Mouse (Mus musculus): ENCODE measurements at regions not wholly inside any gene's neighbourhood (a gene's known extent, or its start where the extent isn't known, plus 50 kb on each side); places are given as distances from the start of the nearest gene placed in this dataset.

- DNase-seq (ENCODE audit: extremely low spot score, low spot score), result no peak
These were observed 88.4 kb upstream of the Plxnc1 start for GRCm38 (mm10) chr10:95032760-95033716.

GRCm38 (mm10) chr10:95031371-95031770 lies 86.7 kb upstream of the Plxnc1 start:
- DNase-seq (ENCODE audit: extremely low spot score, low spot score), result no peak

DNA sequence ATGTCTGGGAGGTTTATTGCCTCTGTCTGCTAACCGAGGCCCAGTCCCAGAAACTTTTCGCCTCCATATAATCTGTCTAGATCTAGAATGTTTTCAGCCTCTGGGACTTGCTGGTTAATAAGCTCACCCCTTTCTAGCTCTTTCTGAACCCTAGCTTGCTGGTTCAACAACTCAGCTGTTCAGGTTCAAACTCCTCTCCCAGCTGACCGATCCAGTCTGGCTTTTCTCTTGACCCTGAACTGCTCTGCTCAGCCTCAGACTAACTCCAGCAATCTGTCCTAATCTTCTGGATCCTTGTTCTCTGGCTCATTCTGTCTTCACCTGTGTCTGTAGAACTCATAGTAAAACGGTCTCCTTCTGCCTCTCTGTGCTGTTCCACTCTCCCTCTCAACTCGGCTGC lies 86.2 kb upstream of the Plxnc1 start:
- no peak for DNase-seq (ENCODE audit: extremely low spot score, low spot score)

GRCm38 (mm10) chr10:95029554-95029953 lies 84.9 kb upstream of the Plxnc1 start:
- no peak for DNase-seq (ENCODE audit: extremely low spot score, low spot score)

- DNase-seq (ENCODE audit: extremely low spot score, low spot score), result no peak
These were observed 81.1 kb upstream of the Plxnc1 start for GRCm38 (mm10) chr10:95025569-95026327.

DNA sequence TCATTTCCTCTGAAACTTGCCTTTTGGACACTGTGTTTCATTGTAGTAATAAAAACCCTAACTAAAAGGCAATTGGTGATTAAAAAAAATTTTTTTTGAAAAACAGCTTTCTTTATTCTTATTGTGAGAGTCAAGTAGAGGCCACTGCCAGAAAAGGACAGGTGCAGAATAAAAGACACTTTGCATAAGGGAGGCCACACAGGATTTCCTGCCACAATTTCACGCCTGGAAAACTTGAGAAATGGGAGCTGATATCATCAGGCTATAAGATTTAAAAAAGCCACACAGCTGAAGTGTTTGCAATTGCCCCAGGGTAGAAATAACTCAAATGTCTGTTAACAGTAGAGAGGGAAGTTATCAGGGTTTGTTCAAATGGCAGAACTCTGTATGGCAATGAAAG lies 76.6 kb upstream of the Plxnc1 start:
- no peak for DNase-seq (ENCODE audit: extremely low spot score, low spot score)

DNA sequence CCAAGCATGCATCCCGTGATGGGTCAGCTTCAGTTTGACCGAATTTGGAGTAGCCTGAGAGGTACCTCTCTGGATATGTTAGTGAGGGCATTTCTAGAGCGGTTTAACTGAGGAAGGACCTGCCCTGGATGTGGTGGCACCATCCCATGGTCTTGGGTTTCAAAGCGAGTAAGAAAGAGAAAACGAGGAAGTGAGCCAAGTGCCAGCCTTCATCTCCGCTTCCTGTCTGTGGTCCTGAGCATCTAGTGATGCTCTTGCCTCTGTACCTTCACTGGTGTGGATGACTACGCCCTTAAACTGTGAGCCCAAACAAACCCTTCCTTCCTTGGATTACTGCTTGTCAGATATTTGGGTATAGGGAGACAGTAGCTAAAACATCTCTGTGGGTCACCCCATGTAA lies 72.3 kb upstream of the Plxnc1 start:
- no peak for DNase-seq (ENCODE audit: extremely low spot score, low spot score)

GRCm38 (mm10) chr10:95015298-95015951 lies 70.8 kb upstream of the Plxnc1 start:
- no peak for DNase-seq (ENCODE audit: extremely low spot score, low spot score)

DNA sequence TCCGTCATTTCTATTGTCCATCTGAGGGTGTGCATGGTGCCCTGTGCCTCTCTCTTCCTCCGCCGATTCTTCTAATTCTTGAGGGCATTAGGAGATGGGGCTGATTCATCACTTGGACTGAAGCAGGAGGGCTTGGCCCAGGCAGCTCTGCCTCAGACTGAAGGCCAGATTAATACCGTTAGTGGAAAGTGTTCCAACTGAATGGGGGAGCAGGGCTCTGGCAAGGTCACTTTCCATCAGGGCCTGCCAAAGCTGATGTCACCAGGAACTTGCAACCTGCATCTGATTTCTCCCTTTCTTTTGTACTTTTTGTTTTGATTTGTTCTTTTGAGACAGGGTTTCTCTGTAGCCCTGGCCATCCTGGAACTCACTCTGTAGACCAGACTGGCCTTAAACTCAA lies 69.3 kb upstream of the Plxnc1 start:
- DNase-seq (ENCODE audit: extremely low spot score, low spot score), result no peak

DNA sequence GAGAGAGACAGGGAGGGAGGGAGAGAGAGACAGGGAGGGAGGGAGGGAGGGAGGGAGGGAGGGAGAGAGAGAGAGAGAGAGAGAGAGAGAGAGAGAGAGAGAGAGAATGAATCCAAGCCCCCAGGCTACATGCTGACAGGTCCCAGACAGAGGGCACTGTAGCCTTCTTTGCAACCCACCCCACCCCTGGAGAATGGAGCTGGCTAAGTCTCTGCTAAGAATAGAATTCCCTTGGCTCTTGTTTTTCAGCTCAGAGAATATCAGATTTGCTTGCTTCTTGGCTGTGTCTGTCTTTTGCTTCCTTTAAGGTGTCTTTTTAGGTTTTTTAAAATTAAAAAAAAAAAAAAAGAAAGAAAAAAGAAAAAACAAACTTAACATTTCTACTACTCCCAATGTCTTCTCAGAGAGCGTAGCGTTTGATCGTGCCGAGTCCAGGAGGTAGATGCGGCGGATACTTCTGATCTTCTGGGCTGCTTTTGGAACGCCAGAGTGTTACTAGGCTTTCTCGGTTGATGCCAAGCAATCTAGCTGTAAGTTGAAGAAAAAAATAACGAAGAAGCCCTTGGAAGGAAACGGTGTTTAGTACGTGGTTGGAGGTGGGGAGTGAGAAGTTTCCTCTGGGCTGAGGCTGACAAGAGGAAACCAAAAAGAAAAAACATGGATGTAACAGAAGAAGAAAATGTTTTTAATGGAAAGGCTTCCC lies 68.7 kb upstream of the Plxnc1 start:
- no peak for DNase-seq (ENCODE audit: extremely low spot score, low spot score)

GRCm38 (mm10) chr10:95010333-95010732 lies 65.7 kb upstream of the Plxnc1 start:
- DNase-seq (ENCODE audit: extremely low spot score, low spot score), result no peak

- DNase-seq (ENCODE audit: extremely low spot score, low spot score), result no peak
These were observed 64.4 kb upstream of the Plxnc1 start for GRCm38 (mm10) chr10:95009081-95009480.

DNA sequence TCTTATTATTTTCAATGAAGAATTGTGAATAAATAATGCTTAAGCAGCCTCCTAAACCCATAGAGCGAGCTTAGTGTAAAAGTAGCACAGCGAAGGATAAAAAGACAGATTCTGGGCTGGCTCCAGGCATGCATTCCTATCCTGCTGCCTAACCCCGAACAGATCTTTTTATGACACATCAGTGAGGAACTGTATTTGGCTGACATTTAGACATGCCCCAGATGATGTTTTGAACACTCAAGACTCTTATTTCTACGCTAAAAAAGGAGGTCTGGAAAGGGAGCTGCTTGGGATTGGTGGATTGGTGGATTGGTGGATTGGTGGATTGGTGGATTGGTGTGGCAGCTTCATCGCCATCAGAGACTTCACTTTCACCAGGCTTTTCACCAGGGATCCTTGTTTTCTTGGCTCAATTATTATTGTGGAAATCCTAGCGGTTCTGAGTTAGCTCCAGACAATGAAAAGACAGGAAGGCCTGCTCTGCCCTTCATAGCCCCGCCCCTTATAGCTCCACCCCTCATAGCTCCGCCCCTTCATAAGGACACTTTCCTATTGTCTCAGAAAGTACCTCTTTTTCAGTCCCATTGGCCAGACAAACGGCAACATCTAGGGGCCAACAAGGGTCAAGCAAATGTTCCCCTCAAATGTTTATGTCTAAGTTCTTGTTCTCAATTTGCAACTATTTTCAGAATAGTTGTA lies 59.6 kb upstream of the Plxnc1 start:
- no peak for DNase-seq (ENCODE audit: extremely low spot score, low spot score)

GRCm38 (mm10) chr10:95003621-95004020 lies 59.0 kb upstream of the Plxnc1 start:
- no peak for DNase-seq (ENCODE audit: extremely low spot score, low spot score)

GRCm38 (mm10) chr10:95001650-95002049 lies 57.0 kb upstream of the Plxnc1 start:
- DNase-seq (ENCODE audit: extremely low spot score, low spot score), result no peak

- no peak for DNase-seq (ENCODE audit: extremely low spot score, low spot score)
These were observed 55.1 kb upstream of the Plxnc1 start for GRCm38 (mm10) chr10:94999716-95000115.
